Mouse (Mus musculus) layer of hippocampus, adult 8-10 months (tissue): Measurements from ENCODE around the gene Abca13. TPM values are rescaled to one million over a fixed set of nuclear protein-coding genes. Genes with fewer than 3 reads are reported as not detected.

Experiments
- DNase-seq, 2 experiments: peaks; one replicate each; pipeline ENCODE4 v3.0.0; 2022; ENCODE audit warnings: low spot score in 2 of 2
- total RNA-seq, 4 experiments: library from RNA; stranded (reverse); gene quantifications; 2 replicates each; pipeline ENCODE4 v1.2.4; 2022

The Abca13 gene
- total RNA-seq, 4 experiments from 2014 or later = 0.02 to 0.05 TPM; not detected in 2

GRCm38 (mm10) chr11:9528556-9528955, 336.8 kb downstream of the Abca13 start:
- DNase-seq = no peak

GRCm38 (mm10) chr11:9531715-9532114, 340.0 kb downstream of the Abca13 start:
- DNase-seq = no peak

- no peak for DNase-seq
Observed at GRCm38 (mm10) chr11:9533189-9533588, 341.4 kb downstream of the Abca13 start.

GRCm38 (mm10) chr11:9533658-9534202, 342.0 kb downstream of the Abca13 start:
- DNase-seq = no peak

- DNase-seq = no peak
Observed at GRCm38 (mm10) chr11:9536811-9537210, 345.1 kb downstream of the Abca13 start.

GRCm38 (mm10) chr11:9538328-9538727, 346.6 kb downstream of the Abca13 start:
- no peak for DNase-seq

- DNase-seq = peak; percentile 14 to 29
Observed at GRCm38 (mm10) chr11:9560026-9560425, 368.3 kb downstream of the Abca13 start.

GRCm38 (mm10) chr11:9568302-9568701, 376.6 kb downstream of the Abca13 start:
- peak; percentile 63 to 69 for DNase-seq

- DNase-seq = no peak
Observed at GRCm38 (mm10) chr11:9570319-9570718, 378.6 kb downstream of the Abca13 start.

- DNase-seq = no peak
Observed at GRCm38 (mm10) chr11:9574894-9575293, 383.2 kb downstream of the Abca13 start.

- DNase-seq = no peak
Observed at GRCm38 (mm10) chr11:9591757-9592316, 400.1 kb downstream of the Abca13 start.

GRCm38 (mm10) chr11:9597299-9597698, 405.6 kb downstream of the Abca13 start:
- no peak for DNase-seq

GRCm38 (mm10) chr11:9601096-9601495, 409.4 kb downstream of the Abca13 start:
- DNase-seq = peak in 1 of 2 experiments; percentile 4

- no peak for DNase-seq
Observed at GRCm38 (mm10) chr11:9602137-9602536, 410.4 kb downstream of the Abca13 start.

GRCm38 (mm10) chr11:9608249-9608648, 416.5 kb downstream of the Abca13 start:
- DNase-seq = no peak

GRCm38 (mm10) chr11:9609075-9609474, 417.3 kb downstream of the Abca13 start:
- no peak for DNase-seq

- DNase-seq = no peak
Observed at GRCm38 (mm10) chr11:9616133-9616532, 424.4 kb downstream of the Abca13 start.

GRCm38 (mm10) chr11:9616665-9617064, 424.9 kb downstream of the Abca13 start:
- DNase-seq = no peak

- no peak for DNase-seq
Observed at GRCm38 (mm10) chr11:9619986-9620385, 428.2 kb downstream of the Abca13 start.

- no peak for DNase-seq
Observed at GRCm38 (mm10) chr11:9622888-9623287, 431.1 kb downstream of the Abca13 start.

GRCm38 (mm10) chr11:9624753-9625152, 433.0 kb downstream of the Abca13 start:
- no peak for DNase-seq

- DNase-seq = no peak
Observed at GRCm38 (mm10) chr11:9625812-9626211, 434.1 kb downstream of the Abca13 start.

GRCm38 (mm10) chr11:9647272-9647671, 455.5 kb downstream of the Abca13 start:
- DNase-seq = no peak
